Comparison of ENCODE assay signal across 1 mouse cellular context in the genomic region with DNA sequence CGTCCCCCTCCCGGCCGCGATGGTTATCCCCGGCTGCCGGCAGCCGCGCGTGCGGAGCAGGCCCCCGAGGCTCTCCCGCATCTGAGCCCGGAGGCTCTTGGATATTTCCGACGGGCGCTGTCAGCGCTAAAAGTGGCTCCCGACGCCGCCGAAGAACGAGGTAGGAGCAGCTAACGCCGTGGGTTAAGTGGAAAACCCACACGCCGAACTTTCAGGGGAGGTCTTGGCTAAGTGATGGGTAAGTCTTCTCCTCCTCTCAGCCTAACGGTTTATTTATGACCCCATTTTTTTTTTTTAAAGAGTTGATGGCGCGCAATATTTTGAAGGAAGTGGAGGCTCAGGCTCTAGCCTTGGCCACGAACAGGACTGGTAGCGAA.
TF ChIP-seq lines count a peak whose summit lies in the region.

No protein-coding gene starts in this region.

TF ChIP-seq in CH12.LX, 34 proteins besides CTCF, POLR2A, EP300 and RAD21:
- TF ChIP-seq JUN (IDR thresholded peaks at IDR 0.05; ENCODE audit: insufficient read depth, low read depth, low read length) (no peak), BHLHE40 (IDR thresholded peaks at IDR 0.05; ENCODE audit: low read depth, low read length) (no peak), POLR2AphosphoS2 (IDR thresholded peaks at IDR 0.05; ENCODE audit: low read depth, low read length) (no peak), USF2 (conservative IDR thresholded peaks at IDR 0.05; ENCODE audit: low read depth, low read length) (no peak), JUND (conservative IDR thresholded peaks at IDR 0.05; ENCODE audit: low read depth, low read length) (no peak), E2F4 (IDR thresholded peaks at IDR 0.05; ENCODE audit: insufficient replicate concordance, low read depth, low read length) (no peak), ZMIZ1 (IDR thresholded peaks at IDR 0.05; ENCODE audit: low read depth, low read length) (no peak), HCFC1 (IDR thresholded peaks at IDR 0.05; ENCODE audit: low read depth, low read length) (no peak), GABPA (IDR thresholded peaks at IDR 0.05; ENCODE audit: insufficient replicate concordance, low read depth, low read length) (no peak), ELF1 (IDR thresholded peaks at IDR 0.05; ENCODE audit: low read depth, low read length) (no peak), PAX5 (IDR thresholded peaks at IDR 0.05; ENCODE audit: low read length) (no peak), UBTF (IDR thresholded peaks at IDR 0.05; ENCODE audit: low read depth, low read length) (no peak), MYC (IDR thresholded peaks at IDR 0.05; ENCODE audit: low read depth, low read length) (no peak), NELFE (IDR thresholded peaks at IDR 0.05; ENCODE audit: low read depth, low read length) (no peak)
